Mouse (Mus musculus) midbrain, embryonic 16.5 days (tissue): ENCODE data around the gene Adcy5. TPM values are rescaled to one million over a fixed set of nuclear protein-coding genes. Genes with fewer than 3 reads are reported as not detected.

ENCODE experiments used
- ATAC-seq: fragments of 200-750 bp; cut with Nextera tagmentation; 2 replicates; pipeline ENCODE4 v1.8.0; 2017; ENCODE audit warnings: moderate TSS enrichment
- H3K27ac ChIP-seq: fragments of 300-500 bp; sonication (generic); 2 replicates; pipeline ENCODE4 v1.5.1; 2014; ENCODE audit warnings: mild to moderate bottlenecking, low read length, mixed read lengths
- H3K27me3 ChIP-seq: fragments of 300-500 bp; sonication (generic); 2 replicates; pipeline ENCODE4 v1.6.1; 2014; ENCODE audit warnings: low read depth, low read length, mixed read lengths; ENCODE audit not compliant: control insufficient read depth, insufficient read depth
- H3K36me3 ChIP-seq: fragments of 300-500 bp; sonication (generic); 2 replicates; pipeline ENCODE4 v1.6.1; 2014; ENCODE audit warnings: mild to moderate bottlenecking, low read length, moderate library complexity, mixed read lengths; ENCODE audit not compliant: control insufficient read depth, insufficient read depth
- H3K4me1 ChIP-seq: fragments of 300-500 bp; sonication (generic); 2 replicates; pipeline ENCODE4 v1.6.1; 2014; ENCODE audit warnings: mild to moderate bottlenecking, low read length, mixed read lengths; ENCODE audit not compliant: control insufficient read depth, insufficient read depth
- H3K4me2 ChIP-seq: fragments of 300-500 bp; sonication (generic); 2 replicates; pipeline ENCODE4 v1.6.1; 2014; ENCODE audit warnings: mild to moderate bottlenecking, low read length, mixed read lengths
- H3K4me3 ChIP-seq: fragments of 300-500 bp; sonication (generic); 2 replicates; pipeline ENCODE4 v1.5.1; 2014; ENCODE audit warnings: low read depth, mild to moderate bottlenecking, low read length, moderate library complexity, mixed read lengths
- H3K9ac ChIP-seq: fragments of 300-500 bp; sonication (generic); 2 replicates; pipeline ENCODE4 v1.6.1; 2014; ENCODE audit warnings: low read depth, low read length, mixed read lengths
- H3K9me3 ChIP-seq: fragments of 300-500 bp; sonication (generic); replicated peaks from 2 replicates; pipeline ENCODE4 v1.6.1; 2014; ENCODE audit warnings: mild to moderate bottlenecking, low read length, mixed read lengths; ENCODE audit not compliant: control insufficient read depth, poor library complexity, severe bottlenecking
- WGBS: fragments of 180-500 bp; shearing (Covaris S2); extraction: QIAGEN DNeasy Blood & Tissue Kit; methylation state at CpG from one replicate; pipeline ENCODE4 v1.1.7; 2014; 5-methylcytosine and 5-hydroxymethylcytosine counted together
- polyA plus RNA-seq: library from polyadenylated mRNA; unstranded; fragments of >200 nt; fragmentation: Nextera tagmentation; extraction: Ambion mirVana; gene quantifications from 2 replicates; pipeline ENCODE4 v1.2.1, GENCODE M21; 2015

The Adcy5 gene
- polyA plus RNA-seq, 1 experiment from 2014 or later, result 7.1 TPM

- WGBS, result 78% methylated on average over 6 of the region's 6 CpGs
These were observed 51.7 kb downstream of the Adcy5 start for GRCm38 (mm10) chr16:35206426-35206825.

GRCm38 (mm10) chr16:35208796-35209195 is 54.1 kb downstream of the Adcy5 start:
- no peak overlapping the region for H3K4me3 ChIP-seq
- no peak overlapping the region for H3K27ac ChIP-seq
- H3K9ac ChIP-seq, result no peak overlapping the region
- WGBS, result 80% methylated on average over 3 of the region's 3 CpGs
- no peaks in the 10 kb centered on the region for H3K9me3 ChIP-seq
- no peak for ATAC-seq
- H3K36me3 ChIP-seq, result no peaks in the 10 kb centered on the region
- H3K27me3 ChIP-seq, result no peaks in the 10 kb centered on the region
- peaks cover 15% of the 10 kb centered on the region for H3K4me1 ChIP-seq
- no peak overlapping the region for H3K4me2 ChIP-seq

More at GRCm38 (mm10) chr16:35206426-35206825, 51.7 kb downstream of the Adcy5 start:
- Histone ChIP-seq H3K9ac (no peak overlapping the region), H3K36me3 (no peaks in the 10 kb centered on the region), H3K4me1 (peaks cover 15% of the 10 kb centered on the region), H3K4me2 (no peak overlapping the region), H3K27me3 (no peaks in the 10 kb centered on the region), H3K4me3 (no peak overlapping the region), H3K27ac (no peak overlapping the region), H3K9me3 (no peaks in the 10 kb centered on the region)
- ATAC-seq, result no peak

- no peak overlapping the region for H3K4me3 ChIP-seq
- ATAC-seq, result no peak
- no peak overlapping the region for H3K9ac ChIP-seq
- no peaks in the 10 kb centered on the region for H3K27me3 ChIP-seq
- H3K27ac ChIP-seq, result no peak overlapping the region
- no peaks in the 10 kb centered on the region for H3K36me3 ChIP-seq
- WGBS, result 87% methylated on average over 5 of the region's 5 CpGs
- H3K4me1 ChIP-seq, result peaks cover 15% of the 10 kb centered on the region
- H3K9me3 ChIP-seq, result no peaks in the 10 kb centered on the region
- no peak overlapping the region for H3K4me2 ChIP-seq
These were observed 55.1 kb downstream of the Adcy5 start for GRCm38 (mm10) chr16:35209753-35210152.

GRCm38 (mm10) chr16:35215047-35215446 is 60.4 kb downstream of the Adcy5 start:
- no peaks in the 10 kb centered on the region for H3K9me3 ChIP-seq
- H3K27me3 ChIP-seq, result no peaks in the 10 kb centered on the region
- no peak for ATAC-seq
- H3K4me1 ChIP-seq, result no peaks in the 10 kb centered on the region
- H3K4me3 ChIP-seq, result no peak overlapping the region
- WGBS, result 73% methylated on average over 7 of the region's 7 CpGs
- no peak overlapping the region for H3K27ac ChIP-seq
- no peaks in the 10 kb centered on the region for H3K36me3 ChIP-seq
- no peak overlapping the region for H3K4me2 ChIP-seq
- no peak overlapping the region for H3K9ac ChIP-seq

GRCm38 (mm10) chr16:35215498-35215897 is 60.8 kb downstream of the Adcy5 start:
- WGBS, result 42% methylated on average over 5 of the region's 5 CpGs
- H3K27me3 ChIP-seq, result no peaks in the 10 kb centered on the region
- no peak overlapping the region for H3K4me3 ChIP-seq
- H3K4me1 ChIP-seq, result no peaks in the 10 kb centered on the region
- H3K9ac ChIP-seq, result no peak overlapping the region
- no peak for ATAC-seq
- no peak overlapping the region for H3K4me2 ChIP-seq
- no peaks in the 10 kb centered on the region for H3K36me3 ChIP-seq
- no peaks in the 10 kb centered on the region for H3K9me3 ChIP-seq
- no peak overlapping the region for H3K27ac ChIP-seq

- Histone ChIP-seq H3K27ac (no peak overlapping the region), H3K4me2 (no peak overlapping the region), H3K4me1 (no peaks in the 10 kb centered on the region), H3K9me3 (no peaks in the 10 kb centered on the region), H3K4me3 (no peak overlapping the region), H3K9ac (no peak overlapping the region), H3K27me3 (no peaks in the 10 kb centered on the region), H3K36me3 (no peaks in the 10 kb centered on the region)
- no peak for ATAC-seq
- 53% methylated on average over 6 of the region's 6 CpGs for WGBS
These were observed 62.3 kb downstream of the Adcy5 start for GRCm38 (mm10) chr16:35216826-35217491.

- Histone ChIP-seq H3K9me3 (no peaks in the 10 kb centered on the region), H3K4me2 (no peak overlapping the region), H3K36me3 (no peaks in the 10 kb centered on the region), H3K27ac (no peak overlapping the region), H3K27me3 (no peaks in the 10 kb centered on the region), H3K9ac (no peak overlapping the region), H3K4me3 (no peak overlapping the region), H3K4me1 (no peaks in the 10 kb centered on the region)
- no peak for ATAC-seq
- 78% methylated on average over 5 of the region's 5 CpGs for WGBS
These were observed 65.7 kb downstream of the Adcy5 start for GRCm38 (mm10) chr16:35220412-35220811.

- H3K27ac ChIP-seq, result no peak overlapping the region
- H3K4me2 ChIP-seq, result no peak overlapping the region
- H3K9ac ChIP-seq, result no peak overlapping the region
- WGBS, result 34% methylated on average over 4 of the region's 4 CpGs
- no peaks in the 10 kb centered on the region for H3K9me3 ChIP-seq
- no peak for ATAC-seq
- no peaks in the 10 kb centered on the region for H3K36me3 ChIP-seq
- no peaks in the 10 kb centered on the region for H3K4me1 ChIP-seq
- H3K4me3 ChIP-seq, result no peak overlapping the region
- no peaks in the 10 kb centered on the region for H3K27me3 ChIP-seq
These were observed 66.9 kb downstream of the Adcy5 start for GRCm38 (mm10) chr16:35221581-35221980.

- Histone ChIP-seq H3K36me3 (no peaks in the 10 kb centered on the region), H3K4me3 (no peak overlapping the region), H3K27ac (no peak overlapping the region), H3K4me1 (no peaks in the 10 kb centered on the region), H3K9me3 (no peaks in the 10 kb centered on the region), H3K27me3 (no peaks in the 10 kb centered on the region), H3K9ac (no peak overlapping the region), H3K4me2 (no peak overlapping the region)
- no peak for ATAC-seq
- WGBS, result 72% methylated on average over 4 of the region's 4 CpGs
These were observed 69.3 kb downstream of the Adcy5 start for GRCm38 (mm10) chr16:35223930-35224329.
